ENCODE assay signal across 21 mouse cellular contexts in the genomic region with DNA sequence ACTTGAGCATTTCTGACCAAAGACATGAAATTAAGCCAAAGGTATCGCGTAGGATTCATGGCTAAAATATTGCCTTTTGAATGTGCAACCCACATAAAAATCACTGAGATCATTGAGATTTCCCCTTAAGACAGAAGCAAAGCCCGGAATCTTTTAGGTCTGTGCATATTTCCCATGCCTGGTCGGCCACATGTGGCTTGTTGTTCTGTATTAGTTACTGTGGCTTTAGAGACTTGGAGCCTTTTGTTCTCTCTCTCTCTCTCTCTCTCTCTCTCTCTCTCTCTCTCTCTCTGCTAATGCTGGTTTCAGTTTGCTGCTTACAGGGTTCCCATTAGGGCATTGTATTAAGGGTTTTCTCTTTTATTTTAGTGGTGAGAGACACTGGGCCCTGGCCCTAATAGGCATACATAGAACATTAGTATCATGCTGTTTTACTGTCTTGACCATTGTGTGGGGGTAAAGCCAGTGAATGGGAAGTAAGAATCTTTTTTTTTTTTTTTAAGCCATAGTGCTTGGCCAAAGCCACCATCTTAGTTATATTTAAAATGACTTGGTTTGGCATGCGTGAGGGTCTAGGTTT.
DNase-seq lines count a peak whose midpoint lies in the region; ATAC-seq and TF ChIP-seq lines count a peak whose summit lies in the region.
"Had no signal": no experiment of that assay in that cellular context is flagged by ENCODE, and none has a peak within 500 bp of the region (broad histone marks: within the 10 kb centered on the region; RNA-seq: fewer than 3 reads in every experiment).

No protein-coding gene starts in this region.

- TF ChIP-seq CTCF in embryonic fibroblast, embryonic 13.5 days (IDR thresholded peaks at IDR 0.05; ENCODE audit: borderline replicate concordance, insufficient read depth, low read length) = no peak

- H3K27me3 ChIP-seq in forebrain, embryonic 11.5 days (ENCODE audit: control insufficient read depth, insufficient read depth, low read length) = no peaks in the 10 kb centered on the region
- H3K27me3 ChIP-seq in forebrain, embryonic 15.5 days = no peaks in the 10 kb centered on the region
- no peaks in the 10 kb centered on the region for H3K27me3 ChIP-seq in neural tube, embryonic 11.5 days (ENCODE audit: control insufficient read depth, insufficient read depth, low read length)
- H3K27me3 ChIP-seq in neural tube, embryonic 15.5 days (replicated peaks) = no peaks in the 10 kb centered on the region
- H3K27me3 ChIP-seq: embryonic facial prominence, embryonic 15.5 days; forebrain, embryonic 13.5 days; hindbrain, embryonic 13.5 days; intestine, embryonic 15.5 days had no signal

- H3K27ac ChIP-seq in forebrain, embryonic 11.5 days (ENCODE audit: low read depth, low read length) = no peak overlapping the region
- H3K27ac ChIP-seq in forebrain, embryonic 15.5 days (replicated peaks) = no peak overlapping the region
- no peak overlapping the region for H3K27ac ChIP-seq in neural tube, embryonic 11.5 days (ENCODE audit: low read depth, low read length)
- H3K27ac ChIP-seq in neural tube, embryonic 15.5 days (replicated peaks) = no peak overlapping the region
- H3K27ac ChIP-seq in embryonic fibroblast, embryonic 13.5 days (ENCODE audit: insufficient read depth, low read length) = peak overlapping the region; percentile 99
- H3K27ac ChIP-seq: embryonic facial prominence, embryonic 15.5 days; forebrain, embryonic 13.5 days; heart, embryonic 10.5 days; hindbrain, embryonic 13.5 days; intestine, embryonic 15.5 days had no signal

- 0 out of 2 replicates have a peak, but pooled peaks have one; percentile 46 for ATAC-seq in forebrain, embryonic 11.5 days (replicated peaks; ENCODE audit: low FRiP score)
- ATAC-seq in forebrain, embryonic 15.5 days (replicated peaks) = no peak
- ATAC-seq in neural tube, embryonic 11.5 days (ENCODE audit: insufficient read depth, low FRiP score, low TSS enrichment) = peak; percentile 84
- ATAC-seq in neural tube, embryonic 15.5 days (ENCODE audit: low FRiP score) = no peak
- ATAC-seq: forebrain, embryonic 13.5 days; intestine, embryonic 15.5 days had no signal

- WGBS in forebrain, embryonic 11.5 days = 61% methylated on average over 5 of the region's 5 CpGs
- 57% methylated on average over 5 of the region's 5 CpGs for WGBS in forebrain, embryonic 15.5 days
- WGBS in neural tube, embryonic 11.5 days = 56% methylated on average over 5 of the region's 5 CpGs
- 51% methylated on average over 5 of the region's 5 CpGs for WGBS in neural tube, embryonic 15.5 days

- no peaks in the 10 kb centered on the region for H3K9me3 ChIP-seq in forebrain, embryonic 11.5 days (ENCODE audit: control insufficient read depth, low read length)
- no peaks in the 10 kb centered on the region for H3K9me3 ChIP-seq in forebrain, embryonic 15.5 days
- H3K9me3 ChIP-seq in neural tube, embryonic 11.5 days (ENCODE audit: control insufficient read depth, low read length) = no peaks in the 10 kb centered on the region
- 0 out of 2 replicates have a peak, but pooled peaks cover under 1% of the 10 kb centered on the region for H3K9me3 ChIP-seq in neural tube, embryonic 15.5 days (replicated peaks)
- H3K9me3 ChIP-seq: embryonic facial prominence, embryonic 15.5 days; forebrain, embryonic 13.5 days; heart, embryonic 10.5 days; hindbrain, embryonic 13.5 days; intestine, embryonic 15.5 days had no signal

- no peak overlapping the region for H3K4me3 ChIP-seq in forebrain, embryonic 11.5 days (ENCODE audit: low read depth, low read length)
- H3K4me3 ChIP-seq in forebrain, embryonic 15.5 days = no peak overlapping the region
- H3K4me3 ChIP-seq in neural tube, embryonic 11.5 days (ENCODE audit: low read depth, low read length) = no peak overlapping the region
- H3K4me3 ChIP-seq in neural tube, embryonic 15.5 days (replicated peaks) = no peak overlapping the region
- no peak overlapping the region for H3K4me3 ChIP-seq in embryonic fibroblast, embryonic 13.5 days (ENCODE audit: insufficient read depth, low read length)
- H3K4me3 ChIP-seq: embryonic facial prominence, embryonic 15.5 days; forebrain, embryonic 13.5 days; heart, embryonic 10.5 days; hindbrain, embryonic 13.5 days; intestine, embryonic 15.5 days had no signal

- H3K4me1 ChIP-seq in forebrain, embryonic 11.5 days (replicated peaks; ENCODE audit: control insufficient read depth, insufficient read depth, low read length) = no peaks in the 10 kb centered on the region
- H3K4me1 ChIP-seq in forebrain, embryonic 15.5 days = no peaks in the 10 kb centered on the region
- H3K4me1 ChIP-seq in neural tube, embryonic 11.5 days (ENCODE audit: control insufficient read depth, insufficient read depth, low read length) = peaks cover 3% of the 10 kb centered on the region; the same call in 1 of the 2 replicates
- no peaks in the 10 kb centered on the region for H3K4me1 ChIP-seq in neural tube, embryonic 15.5 days
- H3K4me1 ChIP-seq in embryonic fibroblast, embryonic 13.5 days (ENCODE audit: control insufficient read depth, insufficient read depth, low read length) = 0 out of 2 replicates have a peak, but pooled peaks cover 2% of the 10 kb centered on the region
- H3K4me1 ChIP-seq: embryonic facial prominence, embryonic 15.5 days; forebrain, embryonic 13.5 days; heart, embryonic 10.5 days; intestine, embryonic 15.5 days had no signal

- no peak for DNase-seq in forebrain, embryonic 11.5 days (ENCODE audit: low spot score)
- DNase-seq in neural tube, embryonic 11.5 days (ENCODE audit: low spot score) = no peak
- DNase-seq in right cerebral cortex, postnatal 10 days (ENCODE audit: low spot score in 2 of 2) = no peak
- no peak for DNase-seq in thymus, adult 18-20 months
- DNase-seq: adrenal gland, adult 8-10 months; adrenal gland, postnatal 36 days; cerebellum, adult 2 months; cerebellum, postnatal 10 days; embryo, embryonic 11 days; gastrocnemius, postnatal 10 days; heart, adult 18-20 months; heart, postnatal 10 days; heart, postnatal 4 days had no signal

- H3K4me2 ChIP-seq in forebrain, embryonic 11.5 days (ENCODE audit: low read depth, low read length, severe bottlenecking) = no peak overlapping the region
- H3K4me2 ChIP-seq in forebrain, embryonic 15.5 days (replicated peaks) = no peak overlapping the region
- H3K4me2 ChIP-seq in neural tube, embryonic 11.5 days (ENCODE audit: low read depth) = no peak overlapping the region
- no peak overlapping the region for H3K4me2 ChIP-seq in neural tube, embryonic 15.5 days
- H3K4me2 ChIP-seq: embryonic facial prominence, embryonic 15.5 days; forebrain, embryonic 13.5 days; hindbrain, embryonic 13.5 days; intestine, embryonic 15.5 days had no signal

- H3K9ac ChIP-seq in forebrain, embryonic 11.5 days (ENCODE audit: low read length) = no peak overlapping the region
- H3K9ac ChIP-seq in forebrain, embryonic 15.5 days (replicated peaks) = no peak overlapping the region
- no peak overlapping the region for H3K9ac ChIP-seq in neural tube, embryonic 11.5 days (ENCODE audit: low read length)
- no peak overlapping the region for H3K9ac ChIP-seq in neural tube, embryonic 15.5 days (replicated peaks)
- H3K9ac ChIP-seq: embryonic facial prominence, embryonic 15.5 days; forebrain, embryonic 13.5 days; hindbrain, embryonic 13.5 days; intestine, embryonic 15.5 days had no signal

- TF ChIP-seq POLR2A in embryonic fibroblast, embryonic 13.5 days (IDR thresholded peaks at IDR 0.05; ENCODE audit: low read depth, low read length) = no peak

- no peaks in the 10 kb centered on the region for H3K36me3 ChIP-seq in forebrain, embryonic 11.5 days (ENCODE audit: control insufficient read depth, insufficient read depth, low read length)
- no peaks in the 10 kb centered on the region for H3K36me3 ChIP-seq in forebrain, embryonic 15.5 days
- H3K36me3 ChIP-seq in neural tube, embryonic 11.5 days (ENCODE audit: control insufficient read depth, insufficient read depth, low read length) = no peaks in the 10 kb centered on the region
- H3K36me3 ChIP-seq in neural tube, embryonic 15.5 days = no peaks in the 10 kb centered on the region
- H3K36me3 ChIP-seq: embryonic facial prominence, embryonic 15.5 days; heart, embryonic 10.5 days; hindbrain, embryonic 13.5 days; intestine, embryonic 15.5 days had no signal

Comparison
In these comparisons a context has a peak if more than half of its experiments do, and no peak if none do; other contexts are left out.
1. ATAC-seq: peak in forebrain, embryonic 11.5 days (single experiment) and neural tube, embryonic 11.5 days (single experiment); none in forebrain, embryonic 15.5 days (single experiment) and neural tube, embryonic 15.5 days (single experiment).